Mouse (Mus musculus): ENCODE data around the gene Polr1c. TPM values are rescaled to one million over a fixed set of nuclear protein-coding genes. Genes with fewer than 3 reads are reported as not detected.

Polr1c gene
- polyA plus RNA-seq, 1 experiment, result 63.0 TPM

GRCm38 (mm10) chr17:46242274-46242673 is 5.6 kb downstream of the Polr1c start:
- peaks cover 7% of the 10 kb centered on the region; the same call in 1 of the 2 replicates for H3K4me1 ChIP-seq (ENCODE audit: control insufficient read depth, insufficient read depth, low read length)
- H3K36me3 ChIP-seq (ENCODE audit: control insufficient read depth, insufficient read depth, low read length), result peaks cover 2% of the 10 kb centered on the region; the same call in 1 of the 2 replicates
- WGBS, result 84% methylated on average over 13 of the region's 13 CpGs
- DNase-seq, result no peak
- H3K27ac ChIP-seq (ENCODE audit: insufficient read depth, low read depth, low read length), result no peak overlapping the region
- TF ChIP-seq POLR2A (IDR thresholded peaks at IDR 0.05; ENCODE audit: low read depth, low read length) (no peak), CTCF (conservative IDR thresholded peaks at IDR 0.05; ENCODE audit: insufficient read depth, insufficient read length, low read depth, low read length) (no peak)
- no peaks in the 10 kb centered on the region for H3K27me3 ChIP-seq (replicated peaks; ENCODE audit: control insufficient read depth, insufficient read depth, low read length)
- H3K4me3 ChIP-seq (ENCODE audit: insufficient read depth, low read depth, low read length), result no peak overlapping the region

- Histone ChIP-seq H3K4me1 (ENCODE audit: control insufficient read depth, insufficient read depth, low read length) (peaks cover under 1% of the 10 kb centered on the region; the same call in 1 of the 2 replicates), H3K27ac (ENCODE audit: insufficient read depth, low read depth, low read length) (no peak overlapping the region), H3K27me3 (replicated peaks; ENCODE audit: control insufficient read depth, insufficient read depth, low read length) (no peaks in the 10 kb centered on the region), H3K36me3 (ENCODE audit: control insufficient read depth, insufficient read depth, low read length) (peaks cover 2% of the 10 kb centered on the region; the same call in 1 of the 2 replicates), H3K4me3 (ENCODE audit: insufficient read depth, low read depth, low read length) (no peak overlapping the region)
- WGBS, result 73% methylated on average over 11 of the region's 11 CpGs
- TF ChIP-seq POLR2A (IDR thresholded peaks at IDR 0.05; ENCODE audit: low read depth, low read length), result no peak
- no peak for TF ChIP-seq CTCF (conservative IDR thresholded peaks at IDR 0.05; ENCODE audit: insufficient read depth, insufficient read length, low read depth, low read length)
- DNase-seq, result no peak
These were observed 6.4 kb downstream of the Polr1c start for GRCm38 (mm10) chr17:46241471-46241870.

GRCm38 (mm10) chr17:46239516-46240114 is 8.2 kb downstream of the Polr1c start:
- no peak overlapping the region for H3K27ac ChIP-seq (ENCODE audit: insufficient read depth, low read depth, low read length)
- H3K4me1 ChIP-seq (ENCODE audit: control insufficient read depth, insufficient read depth, low read length), result no peaks in the 10 kb centered on the region
- no peak overlapping the region for H3K4me3 ChIP-seq (ENCODE audit: insufficient read depth, low read depth, low read length)
- peaks cover 2% of the 10 kb centered on the region; the same call in 1 of the 2 replicates for H3K36me3 ChIP-seq (ENCODE audit: control insufficient read depth, insufficient read depth, low read length)
- 87% methylated on average over 15 of the region's 15 CpGs for WGBS
- no peak for DNase-seq
- no peaks in the 10 kb centered on the region for H3K27me3 ChIP-seq (replicated peaks; ENCODE audit: control insufficient read depth, insufficient read depth, low read length)
- TF ChIP-seq CTCF (conservative IDR thresholded peaks at IDR 0.05; ENCODE audit: insufficient read depth, insufficient read length, low read depth, low read length) (no peak), POLR2A (IDR thresholded peaks at IDR 0.05; ENCODE audit: low read depth, low read length) (no peak)

- H3K4me3 ChIP-seq (ENCODE audit: insufficient read depth, low read depth, low read length), result no peak overlapping the region
- no peak overlapping the region for H3K27ac ChIP-seq (ENCODE audit: insufficient read depth, low read depth, low read length)
- no peaks in the 10 kb centered on the region for H3K4me1 ChIP-seq (ENCODE audit: control insufficient read depth, insufficient read depth, low read length)
- no peaks in the 10 kb centered on the region for H3K27me3 ChIP-seq (replicated peaks; ENCODE audit: control insufficient read depth, insufficient read depth, low read length)
- DNase-seq, result no peak
- TF ChIP-seq POLR2A (IDR thresholded peaks at IDR 0.05; ENCODE audit: low read depth, low read length), result no peak
- no peak for TF ChIP-seq CTCF (conservative IDR thresholded peaks at IDR 0.05; ENCODE audit: insufficient read depth, insufficient read length, low read depth, low read length)
- peaks cover 2% of the 10 kb centered on the region; the same call in 1 of the 2 replicates for H3K36me3 ChIP-seq (ENCODE audit: control insufficient read depth, insufficient read depth, low read length)
- 76% methylated on average over 5 of the region's 5 CpGs for WGBS
These were observed 10.4 kb downstream of the Polr1c start for GRCm38 (mm10) chr17:46237480-46237879.

- Histone ChIP-seq H3K36me3 (ENCODE audit: control insufficient read depth, insufficient read depth, low read length) (no peaks in the 10 kb centered on the region; the same call in 1 of the 2 replicates), H3K27ac (ENCODE audit: insufficient read depth, low read depth, low read length) (no peak overlapping the region), H3K27me3 (replicated peaks; ENCODE audit: control insufficient read depth, insufficient read depth, low read length) (no peaks in the 10 kb centered on the region), H3K4me1 (ENCODE audit: control insufficient read depth, insufficient read depth, low read length) (no peaks in the 10 kb centered on the region), H3K4me3 (ENCODE audit: insufficient read depth, low read depth, low read length) (no peak overlapping the region)
- 92% methylated on average over 6 of the region's 6 CpGs for WGBS
- TF ChIP-seq CTCF (conservative IDR thresholded peaks at IDR 0.05; ENCODE audit: insufficient read depth, insufficient read length, low read depth, low read length) (no peak), POLR2A (IDR thresholded peaks at IDR 0.05; ENCODE audit: low read depth, low read length) (no peak)
- no peak for DNase-seq
These were observed 10.8 kb downstream of the Polr1c start for GRCm38 (mm10) chr17:46237079-46237478.

- H3K27me3 ChIP-seq (replicated peaks; ENCODE audit: control insufficient read depth, insufficient read depth, low read length), result no peaks in the 10 kb centered on the region
- H3K27ac ChIP-seq (ENCODE audit: insufficient read depth, low read depth, low read length), result no peak overlapping the region
- no peaks in the 10 kb centered on the region for H3K4me1 ChIP-seq (ENCODE audit: control insufficient read depth, insufficient read depth, low read length)
- no peaks in the 10 kb centered on the region; the same call in 1 of the 2 replicates for H3K36me3 ChIP-seq (ENCODE audit: control insufficient read depth, insufficient read depth, low read length)
- no peak overlapping the region for H3K4me3 ChIP-seq (ENCODE audit: insufficient read depth, low read depth, low read length)
- 96% methylated on average over 1 of the region's 1 CpGs for WGBS
- TF ChIP-seq CTCF (conservative IDR thresholded peaks at IDR 0.05; ENCODE audit: insufficient read depth, insufficient read length, low read depth, low read length) (no peak), POLR2A (IDR thresholded peaks at IDR 0.05; ENCODE audit: low read depth, low read length) (no peak)
- no peak for DNase-seq
These were observed 11.8 kb downstream of the Polr1c start for GRCm38 (mm10) chr17:46236067-46236466.

GRCm38 (mm10) chr17:46227576-46227975 is 20.3 kb downstream of the Polr1c start:
- Histone ChIP-seq H3K4me3 (ENCODE audit: insufficient read depth, low read depth, low read length) (no peak overlapping the region), H3K27ac (ENCODE audit: insufficient read depth, low read depth, low read length) (no peak overlapping the region), H3K36me3 (ENCODE audit: control insufficient read depth, insufficient read depth, low read length) (peaks cover 5% of the 10 kb centered on the region), H3K4me1 (ENCODE audit: control insufficient read depth, insufficient read depth, low read length) (no peaks in the 10 kb centered on the region), H3K27me3 (replicated peaks; ENCODE audit: control insufficient read depth, insufficient read depth, low read length) (no peaks in the 10 kb centered on the region)
- TF ChIP-seq POLR2A (IDR thresholded peaks at IDR 0.05; ENCODE audit: low read depth, low read length) (no peak), CTCF (conservative IDR thresholded peaks at IDR 0.05; ENCODE audit: insufficient read depth, insufficient read length, low read depth, low read length) (no peak)
- DNase-seq, result no peak
- WGBS, result 91% methylated on average over 7 of the region's 7 CpGs
